10 mouse cellular contexts compared by ENCODE assay signal in the genomic region with DNA sequence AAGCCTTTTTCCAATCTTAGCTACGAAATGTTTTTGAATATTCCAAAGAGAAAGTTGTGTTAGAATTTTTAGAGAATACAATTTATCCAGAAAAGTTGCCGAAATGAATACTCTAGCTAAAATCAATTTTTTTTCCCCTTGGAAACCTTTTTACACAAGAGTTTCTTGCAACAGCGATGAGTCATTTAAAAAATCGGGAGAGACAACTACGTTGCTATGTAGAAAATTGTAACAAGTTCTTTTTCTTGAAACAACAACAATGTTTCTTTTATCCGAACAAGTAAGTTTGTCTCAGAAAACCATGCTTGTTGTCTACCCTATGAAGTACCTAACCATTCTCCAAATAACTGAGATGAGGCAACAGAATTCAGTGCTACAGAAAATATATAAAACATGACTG. TPM values are rescaled to one million over a fixed set of nuclear protein-coding genes. Genes with fewer than 3 reads are reported as not detected.
A peak's percentile ranks its signal among the peaks of the same experiment; 100 is the strongest.
DNase-seq lines count a peak whose midpoint lies in the region; ATAC-seq and TF ChIP-seq lines count a peak whose summit lies in the region.
"Had no signal": no experiment of that assay in that cellular context is flagged by ENCODE, and none has a peak within 500 bp of the region (broad histone marks: within the 10 kb centered on the region; RNA-seq: fewer than 3 reads in every experiment).

No protein-coding gene starts in this region.

- H3K4me3 ChIP-seq in left cerebral cortex, adult 2 months: peak overlapping the region; percentile 88
- H3K4me3 ChIP-seq in embryonic facial prominence, embryonic 10.5 days: peak overlapping the region; percentile 100
- H3K4me3 ChIP-seq in hindbrain, embryonic 15.5 days: no peak overlapping the region
- peak overlapping the region; percentile 70; the same call in 1 of the 2 replicates for H3K4me3 ChIP-seq in midbrain, embryonic 15.5 days

- 88% methylated on average over 6 of the region's 6 CpGs for WGBS in embryonic facial prominence, embryonic 10.5 days
- WGBS in hindbrain, embryonic 15.5 days: 91% methylated on average over 6 of the region's 6 CpGs
- WGBS in midbrain, embryonic 15.5 days: 87% methylated on average over 6 of the region's 6 CpGs

- H3K27ac ChIP-seq in left cerebral cortex, adult 2 months: no peak overlapping the region
- no peak overlapping the region for H3K27ac ChIP-seq in embryonic facial prominence, embryonic 10.5 days (replicated peaks)
- no peak overlapping the region for H3K27ac ChIP-seq in hindbrain, embryonic 15.5 days (replicated peaks)
- no peak overlapping the region for H3K27ac ChIP-seq in midbrain, embryonic 15.5 days

- H3K27me3 ChIP-seq in embryonic facial prominence, embryonic 10.5 days (replicated peaks; ENCODE audit: low read depth, poor library complexity, severe bottlenecking): no peaks in the 10 kb centered on the region
- no peaks in the 10 kb centered on the region for H3K27me3 ChIP-seq in hindbrain, embryonic 15.5 days
- no peaks in the 10 kb centered on the region for H3K27me3 ChIP-seq in midbrain, embryonic 15.5 days (replicated peaks)
- H3K27me3 ChIP-seq: embryonic facial prominence, embryonic 15.5 days had no signal

- intact Hi-C loops in left cerebral cortex, adult 2 months (cut with DNase I): loop anchor here (10.0 kb wide), 1 partner anchor 407 kb away; no protein-coding TSS in a partner anchor

- TF ChIP-seq CTCF in left cerebral cortex, adult 2 months (IDR thresholded peaks at IDR 0.05): no peak

- no peaks in the 10 kb centered on the region for H3K9me3 ChIP-seq in embryonic facial prominence, embryonic 10.5 days
- no peaks in the 10 kb centered on the region for H3K9me3 ChIP-seq in hindbrain, embryonic 15.5 days
- no peaks in the 10 kb centered on the region for H3K9me3 ChIP-seq in midbrain, embryonic 15.5 days
- H3K9me3 ChIP-seq: embryonic facial prominence, embryonic 15.5 days had no signal

- H3K9ac ChIP-seq in hindbrain, embryonic 15.5 days: no peak overlapping the region
- H3K9ac ChIP-seq in midbrain, embryonic 15.5 days: no peak overlapping the region

- ATAC-seq in hindbrain, embryonic 15.5 days (ENCODE audit: low FRiP score, low read depth): no peak
- no peak for ATAC-seq in midbrain, embryonic 15.5 days (replicated peaks)

- H3K4me2 ChIP-seq in hindbrain, embryonic 15.5 days: peak overlapping the region; percentile 77
- peak overlapping the region; percentile 62; the same call in 1 of the 2 replicates for H3K4me2 ChIP-seq in midbrain, embryonic 15.5 days

- no peak for DNase-seq in left cerebral cortex, adult 2 months (ENCODE audit: extremely low spot score in 1 of 2, low spot score in 2 of 2)
- no peak for DNase-seq in left cerebral cortex, adult 11 months (ENCODE audit: low spot score)
- no peak for DNase-seq in embryonic facial prominence, embryonic 10.5 days (ENCODE audit: low spot score)
- no peak for DNase-seq in ovary, postnatal 14 days (ENCODE audit: low spot score)
- DNase-seq in frontal cortex, postnatal 25 days (ENCODE audit: low spot score in 2 of 2): no peak

- peaks cover 29% of the 10 kb centered on the region for H3K36me3 ChIP-seq in embryonic facial prominence, embryonic 10.5 days (replicated peaks)
- H3K36me3 ChIP-seq in hindbrain, embryonic 15.5 days: peaks cover 13% of the 10 kb centered on the region; the same call in 1 of the 2 replicates
- H3K36me3 ChIP-seq in midbrain, embryonic 15.5 days (replicated peaks): 0 out of 2 replicates have a peak, but pooled peaks cover 1% of the 10 kb centered on the region

- H3K4me1 ChIP-seq in embryonic facial prominence, embryonic 10.5 days: peaks cover 16% of the 10 kb centered on the region
- H3K4me1 ChIP-seq in hindbrain, embryonic 15.5 days (replicated peaks): peaks cover 20% of the 10 kb centered on the region
- H3K4me1 ChIP-seq in midbrain, embryonic 15.5 days: peaks cover 25% of the 10 kb centered on the region

RNA-seq across cellular contexts. Expression of gene Btf3, which starts 1.1 kb away (rescaled TPM):
- 100 to 1,000 TPM; 160 to 170 TPM for total RNA-seq in left cerebral cortex, adult 2 months (2021)
- polyA plus RNA-seq in embryonic facial prominence, embryonic 10.5 days (2016; fragmentation: Nextera tagmentation; extraction: Ambion mirVana): 764 and 773 TPM in 2 replicates
- polyA plus RNA-seq in hindbrain, embryonic 15.5 days (2015; fragmentation: Nextera tagmentation; extraction: Ambion mirVana): 444 and 475 TPM in 2 replicates
- 426 and 445 TPM in 2 replicates for polyA plus RNA-seq in midbrain, embryonic 15.5 days (2015; fragmentation: Nextera tagmentation; extraction: Ambion mirVana)

RNA-seq across cellular contexts. Expression of gene Foxd1, which starts 36.1 kb away (rescaled TPM):
- total RNA-seq in left cerebral cortex, adult 2 months (2021): 1 to 10 TPM; 1.5 to 1.9 TPM
- 3.7 and 4.3 TPM in 2 replicates for polyA plus RNA-seq in embryonic facial prominence, embryonic 10.5 days (2016; fragmentation: Nextera tagmentation; extraction: Ambion mirVana)
- 1.1 and 1.2 TPM in 2 replicates for polyA plus RNA-seq in hindbrain, embryonic 15.5 days (2015; fragmentation: Nextera tagmentation; extraction: Ambion mirVana)
- polyA plus RNA-seq in midbrain, embryonic 15.5 days (2015; fragmentation: Nextera tagmentation; extraction: Ambion mirVana): 0.89 and 1.0 TPM in 2 replicates
- total RNA-seq: hematopoietic stem cell, adult 5-6 weeks had no signal

RNA-seq across cellular contexts. Expression of gene Gm21976, which starts 38.2 kb away (rescaled TPM):
- total RNA-seq in left cerebral cortex, adult 2 months (2021): not detected
- polyA plus RNA-seq in embryonic facial prominence, embryonic 10.5 days (2016; fragmentation: Nextera tagmentation; extraction: Ambion mirVana): not detected in 2 replicates
- not detected in 2 replicates for polyA plus RNA-seq in hindbrain, embryonic 15.5 days (2015; fragmentation: Nextera tagmentation; extraction: Ambion mirVana)
- not detected in 2 replicates for polyA plus RNA-seq in midbrain, embryonic 15.5 days (2015; fragmentation: Nextera tagmentation; extraction: Ambion mirVana)
- total RNA-seq: hematopoietic stem cell, adult 5-6 weeks; left cerebral cortex, adult 8-10 months had no signal

RNA-seq across cellular contexts. Expression of gene Ankra2, which starts 55.0 kb away (rescaled TPM):
- 10 to 100 TPM; 47.1 TPM for total RNA-seq in left cerebral cortex, adult 2 months (2021)
- polyA plus RNA-seq in embryonic facial prominence, embryonic 10.5 days (2016; fragmentation: Nextera tagmentation; extraction: Ambion mirVana): 15.6 and 16.1 TPM in 2 replicates
- polyA plus RNA-seq in hindbrain, embryonic 15.5 days (2015; fragmentation: Nextera tagmentation; extraction: Ambion mirVana): 68.4 and 69.2 TPM in 2 replicates
- polyA plus RNA-seq in midbrain, embryonic 15.5 days (2015; fragmentation: Nextera tagmentation; extraction: Ambion mirVana): 73.8 and 79.0 TPM in 2 replicates

RNA-seq across cellular contexts. Expression of gene Utp15, which starts 55.1 kb away (rescaled TPM):
- total RNA-seq in left cerebral cortex, adult 2 months (2021): 10 to 100 TPM; 22.2 to 23.0 TPM
- 52.6 and 55.2 TPM in 2 replicates for polyA plus RNA-seq in embryonic facial prominence, embryonic 10.5 days (2016; fragmentation: Nextera tagmentation; extraction: Ambion mirVana)
- 28.6 and 29.8 TPM in 2 replicates for polyA plus RNA-seq in hindbrain, embryonic 15.5 days (2015; fragmentation: Nextera tagmentation; extraction: Ambion mirVana)
- polyA plus RNA-seq in midbrain, embryonic 15.5 days (2015; fragmentation: Nextera tagmentation; extraction: Ambion mirVana): 32.3 and 34.1 TPM in 2 replicates
